Mouse (Mus musculus) left cerebral cortex, adult 18-20 months (tissue): ENCODE results near the gene Fmnl3. TPM values are rescaled to one million over a fixed set of nuclear protein-coding genes. Genes with fewer than 3 reads are reported as not detected.

Experiments used
- total RNA-seq, 2 experiments: library from RNA; stranded (reverse); gene quantifications; 2 replicates each; pipeline ENCODE4 v1.2.3; 2021

Fmnl3 gene
- total RNA-seq, 2 experiments from 2014 or later = 8.5 to 9.6 TPM

Other genes starting within 250 kb of the Fmnl3 start
- gene Spats2, start 244.6 kb downstream of the Fmnl3 start, total RNA-seq = 10 to 100 TPM; 32.5 to 33.5 TPM
- gene Kcnh3, start 145.6 kb downstream of the Fmnl3 start, total RNA-seq = 100 to 1,000 TPM; 160 to 178 TPM
- 10 to 100 TPM; 82.3 to 83.1 TPM for gene Mcrs1, start 118.5 kb downstream of the Fmnl3 start, total RNA-seq
- gene Prpf40b, start 75.4 kb downstream of the Fmnl3 start, total RNA-seq = 100 to 1,000 TPM in 1 of 2 experiments, 10 to 100 TPM in 1; 93.7 to 100 TPM
- gene Fam186b, start 74.6 kb downstream of the Fmnl3 start, total RNA-seq = 1 to 10 TPM; 1.5 to 1.8 TPM
- 100 to 1,000 TPM; 331 to 338 TPM for gene Tmbim6, start 22.4 kb upstream of the Fmnl3 start, total RNA-seq
- 10 to 100 TPM; 17.0 to 19.0 TPM for gene Nckap5l, start 87.3 kb upstream of the Fmnl3 start, total RNA-seq
- gene Bcdin3d, start 104.2 kb upstream of the Fmnl3 start, total RNA-seq = 1 to 10 TPM; 4.6 to 4.7 TPM
- 100 to 1,000 TPM; 451 to 453 TPM for gene Faim2, start 157.7 kb upstream of the Fmnl3 start, total RNA-seq
- not detected for gene Aqp2, start 208.6 kb upstream of the Fmnl3 start, total RNA-seq
- gene Aqp5, start 220.3 kb upstream of the Fmnl3 start, total RNA-seq = under 1 TPM in 1 of 2 experiments, not detected in 1; 0.30 TPM
- gene Aqp6, start 230.9 kb upstream of the Fmnl3 start, total RNA-seq = under 1 TPM; 0.35 to 0.61 TPM